Mouse (Mus musculus): ENCODE results near the gene Arl15.
A peak's percentile ranks its signal among the peaks of the same experiment; 100 is the strongest.

Gene Arl15

GRCm38 (mm10) chr13:114052426-114053205, 258.3 kb downstream of the Arl15 start:
- peak; percentile 44 for DNase-seq (ENCODE audit: low read depth, low spot score)

GRCm38 (mm10) chr13:114053261-114053660, 259.0 kb downstream of the Arl15 start:
- DNase-seq (ENCODE audit: low read depth, low spot score): no peak

- DNase-seq (ENCODE audit: low read depth, low spot score): no peak
Measured at GRCm38 (mm10) chr13:114055686-114056085, 261.4 kb downstream of the Arl15 start.

- DNase-seq (ENCODE audit: low read depth, low spot score): no peak
Measured at GRCm38 (mm10) chr13:114060258-114060657, 266.0 kb downstream of the Arl15 start.

- DNase-seq (ENCODE audit: low read depth, low spot score): no peak
Measured at GRCm38 (mm10) chr13:114061234-114061633, 266.9 kb downstream of the Arl15 start.

GRCm38 (mm10) chr13:114064069-114064468, 269.8 kb downstream of the Arl15 start:
- no peak for DNase-seq (ENCODE audit: low read depth, low spot score)

- no peak for DNase-seq (ENCODE audit: low read depth, low spot score)
Measured at GRCm38 (mm10) chr13:114065012-114065411, 270.7 kb downstream of the Arl15 start.

- DNase-seq (ENCODE audit: low read depth, low spot score): no peak
Measured at GRCm38 (mm10) chr13:114068421-114068820, 274.1 kb downstream of the Arl15 start.

- DNase-seq (ENCODE audit: low read depth, low spot score): no peak
Measured at GRCm38 (mm10) chr13:114071439-114071838, 277.1 kb downstream of the Arl15 start.

- no peak for DNase-seq (ENCODE audit: low read depth, low spot score)
Measured at GRCm38 (mm10) chr13:114074471-114074870, 280.2 kb downstream of the Arl15 start.

GRCm38 (mm10) chr13:114075724-114076384, 281.5 kb downstream of the Arl15 start:
- DNase-seq (ENCODE audit: low read depth, low spot score): peak; percentile 61

- no peak for DNase-seq (ENCODE audit: low read depth, low spot score)
Measured at GRCm38 (mm10) chr13:114077181-114077580, 282.9 kb downstream of the Arl15 start.

GRCm38 (mm10) chr13:114077584-114078270, 283.4 kb downstream of the Arl15 start:
- DNase-seq (ENCODE audit: low read depth, low spot score): peak; percentile 20

GRCm38 (mm10) chr13:114078851-114079250, 284.5 kb downstream of the Arl15 start:
- no peak for DNase-seq (ENCODE audit: low read depth, low spot score)

GRCm38 (mm10) chr13:114079751-114080150, 285.4 kb downstream of the Arl15 start:
- no peak for DNase-seq (ENCODE audit: low read depth, low spot score)

GRCm38 (mm10) chr13:114080491-114080890, 286.2 kb downstream of the Arl15 start:
- no peak for DNase-seq (ENCODE audit: low read depth, low spot score)

- DNase-seq (ENCODE audit: low read depth, low spot score): no peak
Measured at GRCm38 (mm10) chr13:114083570-114084138, 289.3 kb downstream of the Arl15 start.

GRCm38 (mm10) chr13:114085442-114085841, 291.1 kb downstream of the Arl15 start:
- no peak for DNase-seq (ENCODE audit: low read depth, low spot score)

- DNase-seq (ENCODE audit: low read depth, low spot score): no peak
Measured at GRCm38 (mm10) chr13:114086325-114086724, 292.0 kb downstream of the Arl15 start.

- no peak for DNase-seq (ENCODE audit: low read depth, low spot score)
Measured at GRCm38 (mm10) chr13:114086801-114087200, 292.5 kb downstream of the Arl15 start.

GRCm38 (mm10) chr13:114087696-114088465, 293.6 kb downstream of the Arl15 start:
- DNase-seq (ENCODE audit: low read depth, low spot score): no peak

Data from mesoderm, embryonic 11.5 days (tissue).